Mouse (Mus musculus): ENCODE data around the gene A930009A15Rik.

DNA sequence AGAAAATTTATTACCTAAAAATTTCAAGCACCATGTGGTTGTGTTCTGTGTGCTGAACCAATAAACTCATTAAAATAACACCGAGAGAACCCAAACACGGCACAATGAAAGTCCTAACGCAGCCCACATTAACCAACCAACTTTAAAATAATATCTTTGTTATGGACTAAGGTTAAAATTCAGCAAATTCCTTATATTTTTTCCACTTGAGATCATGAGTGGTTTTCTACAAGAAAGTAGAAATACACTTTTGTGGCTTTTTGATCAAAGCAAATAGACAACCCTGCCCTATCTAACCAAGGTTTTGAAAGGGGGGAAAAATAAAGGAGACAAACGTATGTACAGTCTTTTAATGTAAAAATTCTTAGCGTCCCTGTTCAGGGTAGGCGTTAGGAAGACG is 9.3 kb downstream of the A930009A15Rik start:
- no peak for TF ChIP-seq CTCF (IDR thresholded peaks at IDR 0.05; ENCODE audit: insufficient read depth, low read depth, low read length)
- no peak for TF ChIP-seq POLR2A (IDR thresholded peaks at IDR 0.05; ENCODE audit: insufficient read depth, low read depth, low read length)

Measured in olfactory bulb, adult 2 months (tissue).